Mouse (Mus musculus): ENCODE data around the gene H2-DMb2. TPM values are rescaled to one million over a fixed set of nuclear protein-coding genes. Genes with fewer than 3 reads are reported as not detected.
A peak's percentile ranks its signal among the peaks of the same experiment; 100 is the strongest.

H2-DMb2 gene
- total and polyA plus RNA-seq, 2 experiments = 0.74 to 3.1 TPM

DNA sequence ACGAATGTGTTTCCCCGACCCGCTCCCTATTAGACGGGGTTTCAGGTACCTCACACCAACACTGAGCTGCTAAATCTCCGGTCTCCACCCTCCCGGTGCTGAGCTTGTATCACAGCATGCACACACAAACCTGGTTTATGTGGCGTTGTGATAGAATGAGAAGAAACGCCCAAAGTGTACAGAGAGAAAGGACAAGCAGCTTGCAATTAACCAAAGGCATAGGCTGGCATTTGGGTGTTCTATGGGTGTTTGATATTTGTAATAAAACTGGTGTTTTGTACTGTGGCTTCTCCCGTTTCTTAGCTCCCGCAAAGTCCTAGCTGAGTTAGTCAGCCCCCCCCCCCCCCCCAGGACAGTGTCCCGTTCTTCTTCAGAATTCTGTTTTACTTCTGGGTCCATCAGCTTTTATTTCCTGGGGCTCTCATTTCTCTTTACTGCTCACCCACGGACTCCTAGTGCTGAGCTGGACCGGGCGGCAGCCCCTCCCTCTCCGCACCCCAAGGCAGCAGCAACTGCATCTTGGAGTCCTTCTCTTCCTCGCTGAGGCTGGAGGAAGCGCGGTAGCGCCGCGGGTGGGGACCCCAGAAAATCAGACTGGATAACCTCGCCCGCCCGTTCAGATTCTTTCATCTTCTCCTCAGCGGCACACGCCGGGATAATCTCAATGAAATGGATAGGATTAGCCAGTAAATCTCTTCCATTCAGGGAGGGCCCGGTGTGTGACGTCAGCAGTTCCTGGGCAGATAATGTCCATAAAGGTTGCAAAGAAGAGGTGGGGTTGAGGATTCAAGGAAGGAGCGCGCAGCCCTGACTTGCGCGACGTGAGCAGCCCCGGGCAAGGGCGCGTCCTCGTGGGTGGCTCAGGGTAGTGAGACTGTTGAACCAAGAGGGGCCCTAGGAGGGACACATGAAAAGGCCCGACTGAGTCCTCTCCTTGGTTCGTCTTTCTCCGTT, 54.1 kb downstream of the H2-DMb2 start, which contains the start of gene Psmb8:
Psmb8 (plus strand) TSS at position 781 of the 954 bp plus-strand sequence.
- Histone ChIP-seq H3K27ac (replicated peaks; ENCODE audit: insufficient read depth, low read depth, low read length) (no peak within 1 kb of the TSS; the same call in 1 of the 2 replicates), H3K27me3 (ENCODE audit: control insufficient read depth, insufficient read depth, low read length) (no peaks in the 10 kb centered on the region)
- TF ChIP-seq CTCF (IDR thresholded peaks at IDR 0.05; ENCODE audit: low read depth, low read length) (no peak), POLR2A (IDR thresholded peaks at IDR 0.05; ENCODE audit: extremely low read depth, insufficient read depth, low read length) (no peak)

DNA sequence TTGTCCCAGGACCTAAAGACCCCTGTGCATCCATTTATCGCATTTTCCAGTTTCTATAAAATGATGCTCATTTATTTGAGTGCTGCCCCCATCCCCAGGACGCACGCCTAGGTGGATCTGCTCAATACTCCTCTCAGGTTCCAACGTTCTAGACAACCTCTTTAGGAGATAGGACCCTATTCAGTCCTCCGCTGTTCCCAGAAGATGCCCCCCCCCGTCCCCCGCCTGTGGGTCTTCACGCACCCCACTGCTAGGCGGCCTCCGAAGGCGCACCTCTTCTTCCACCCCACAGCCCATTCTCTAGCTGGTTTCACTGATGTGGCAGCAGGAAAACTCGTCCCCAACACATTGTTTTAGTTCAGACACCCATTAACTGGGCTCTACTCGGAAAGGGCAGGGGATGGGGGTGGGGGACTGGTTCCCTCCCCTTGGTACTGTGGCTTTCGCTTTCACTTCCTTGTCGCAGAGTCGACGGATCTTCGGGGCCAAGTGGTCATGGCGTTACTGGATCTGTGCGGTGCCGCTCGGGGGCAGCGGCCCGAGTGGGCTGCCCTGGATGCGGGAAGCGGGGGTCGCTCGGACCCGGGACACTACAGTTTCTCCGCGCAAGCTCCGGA, 54.9 kb downstream of the H2-DMb2 start:
- 1% methylated on average over 32 of the region's 32 CpGs for WGBS
- H3K36me3 ChIP-seq (ENCODE audit: control insufficient read depth, insufficient read depth, low read length) = peaks cover 2% of the 10 kb centered on the region; the same call in 1 of the 2 replicates
- H3K27me3 ChIP-seq (ENCODE audit: control insufficient read depth, insufficient read depth, low read length) = no peaks in the 10 kb centered on the region
- H3K4me1 ChIP-seq (ENCODE audit: control insufficient read depth, insufficient read depth, low read length) = peaks cover 2% of the 10 kb centered on the region
- H3K27ac ChIP-seq (replicated peaks; ENCODE audit: insufficient read depth, low read depth, low read length) = no peak overlapping the region; the same call in 1 of the 2 replicates
- DNase-seq (ENCODE audit: extremely low read depth, low read depth, low spot score) = peak; percentile 58
- peak overlapping the region; percentile 60 for H3K9ac ChIP-seq (ENCODE audit: low read depth, low read length)
- peak overlapping the region; percentile 56 for H3K4me3 ChIP-seq (ENCODE audit: insufficient read depth, low read depth, low read length)
- TF ChIP-seq CTCF (IDR thresholded peaks at IDR 0.05; ENCODE audit: low read depth, low read length) (no peak), POLR2A (IDR thresholded peaks at IDR 0.05; ENCODE audit: extremely low read depth, insufficient read depth, low read length) (no peak)
- no peaks in the 10 kb centered on the region for H3K79me2 ChIP-seq (ENCODE audit: control insufficient read depth, insufficient read depth, low read length)

More for the DNA sequence above, 54.1 kb downstream of the H2-DMb2 start, which contains the start of gene Psmb8:
- H3K36me3 ChIP-seq (ENCODE audit: control insufficient read depth, insufficient read depth, low read length) = peaks cover 2% of the 10 kb centered on the region; the same call in 1 of the 2 replicates
- peak; percentile 73 for DNase-seq (ENCODE audit: extremely low read depth, low read depth, low spot score)
- H3K4me1 ChIP-seq (ENCODE audit: control insufficient read depth, insufficient read depth, low read length) = peaks cover 2% of the 10 kb centered on the region
- H3K9ac ChIP-seq (ENCODE audit: low read depth, low read length) = peak within 1 kb of the TSS; percentile 60
- H3K79me2 ChIP-seq (ENCODE audit: control insufficient read depth, insufficient read depth, low read length) = no peaks in the 10 kb centered on the region
- 24% methylated on average over 41 of the region's 41 CpGs for WGBS
- H3K4me3 ChIP-seq (ENCODE audit: insufficient read depth, low read depth, low read length) = peak within 1 kb of the TSS; percentile 56

GRCm38 (mm10) chr17:34198521-34198912, 55.4 kb downstream of the H2-DMb2 start:
- H3K27ac ChIP-seq (replicated peaks; ENCODE audit: insufficient read depth, low read depth, low read length) = no peak overlapping the region; the same call in 1 of the 2 replicates
- TF ChIP-seq POLR2A (IDR thresholded peaks at IDR 0.05; ENCODE audit: extremely low read depth, insufficient read depth, low read length) (no peak), CTCF (IDR thresholded peaks at IDR 0.05; ENCODE audit: low read depth, low read length) (no peak)
- 7% methylated on average over 11 of the region's 11 CpGs for WGBS
- peaks cover 2% of the 10 kb centered on the region for H3K4me1 ChIP-seq (ENCODE audit: control insufficient read depth, insufficient read depth, low read length)
- no peaks in the 10 kb centered on the region for H3K27me3 ChIP-seq (ENCODE audit: control insufficient read depth, insufficient read depth, low read length)
- H3K4me3 ChIP-seq (ENCODE audit: insufficient read depth, low read depth, low read length) = peak overlapping the region; percentile 56
- H3K79me2 ChIP-seq (ENCODE audit: control insufficient read depth, insufficient read depth, low read length) = no peaks in the 10 kb centered on the region
- H3K36me3 ChIP-seq (ENCODE audit: control insufficient read depth, insufficient read depth, low read length) = peaks cover 2% of the 10 kb centered on the region; the same call in 1 of the 2 replicates
- H3K9ac ChIP-seq (ENCODE audit: low read depth, low read length) = peak overlapping the region; percentile 45
- no peak for DNase-seq (ENCODE audit: extremely low read depth, low read depth, low spot score)

- DNase-seq (ENCODE audit: extremely low read depth, low read depth, low spot score) = no peak
- H3K27me3 ChIP-seq (ENCODE audit: control insufficient read depth, insufficient read depth, low read length) = no peaks in the 10 kb centered on the region
- H3K79me2 ChIP-seq (ENCODE audit: control insufficient read depth, insufficient read depth, low read length) = no peaks in the 10 kb centered on the region
- H3K9ac ChIP-seq (ENCODE audit: low read depth, low read length) = no peak overlapping the region
- no peak for TF ChIP-seq CTCF (IDR thresholded peaks at IDR 0.05; ENCODE audit: low read depth, low read length)
- TF ChIP-seq POLR2A (IDR thresholded peaks at IDR 0.05; ENCODE audit: extremely low read depth, insufficient read depth, low read length) = no peak
- H3K4me1 ChIP-seq (ENCODE audit: control insufficient read depth, insufficient read depth, low read length) = peaks cover 2% of the 10 kb centered on the region
- H3K27ac ChIP-seq (replicated peaks; ENCODE audit: insufficient read depth, low read depth, low read length) = no peak overlapping the region
- H3K4me3 ChIP-seq (ENCODE audit: insufficient read depth, low read depth, low read length) = peak overlapping the region; percentile 4; the same call in 1 of the 2 replicates
- H3K36me3 ChIP-seq (ENCODE audit: control insufficient read depth, insufficient read depth, low read length) = peaks cover 2% of the 10 kb centered on the region; the same call in 1 of the 2 replicates
- WGBS = 74% methylated on average over 12 of the region's 12 CpGs
Observed at GRCm38 (mm10) chr17:34199050-34199619, 56.0 kb downstream of the H2-DMb2 start.

GRCm38 (mm10) chr17:34200047-34200446, 56.9 kb downstream of the H2-DMb2 start:
- H3K4me3 ChIP-seq (ENCODE audit: insufficient read depth, low read depth, low read length) = no peak overlapping the region
- peaks cover 2% of the 10 kb centered on the region; the same call in 1 of the 2 replicates for H3K4me1 ChIP-seq (ENCODE audit: control insufficient read depth, insufficient read depth, low read length)
- WGBS = 90% methylated on average over 10 of the region's 10 CpGs
- peaks cover 2% of the 10 kb centered on the region; the same call in 1 of the 2 replicates for H3K36me3 ChIP-seq (ENCODE audit: control insufficient read depth, insufficient read depth, low read length)
- no peak for TF ChIP-seq CTCF (IDR thresholded peaks at IDR 0.05; ENCODE audit: low read depth, low read length)
- TF ChIP-seq POLR2A (IDR thresholded peaks at IDR 0.05; ENCODE audit: extremely low read depth, insufficient read depth, low read length) = no peak
- H3K27ac ChIP-seq (replicated peaks; ENCODE audit: insufficient read depth, low read depth, low read length) = no peak overlapping the region
- DNase-seq (ENCODE audit: extremely low read depth, low read depth, low spot score) = no peak
- H3K9ac ChIP-seq (ENCODE audit: low read depth, low read length) = no peak overlapping the region
- H3K79me2 ChIP-seq (ENCODE audit: control insufficient read depth, insufficient read depth, low read length) = no peaks in the 10 kb centered on the region
- no peaks in the 10 kb centered on the region for H3K27me3 ChIP-seq (ENCODE audit: control insufficient read depth, insufficient read depth, low read length)

All from liver, adult 2 months (tissue).